Mouse (Mus musculus) MEL (cell line): ENCODE measurements around the gene Hdx. TPM values are rescaled to one million over a fixed set of nuclear protein-coding genes. Genes with fewer than 3 reads are reported as not detected.

ENCODE experiments used
- DNase-seq: peaks from one replicate; pipeline ENCODE4 v3.0.0; 2011; ENCODE audit warnings: low read depth, low spot score
- H3K27ac ChIP-seq: 2 replicates; pipeline ENCODE4 v1.5.1; 2012; ENCODE audit warnings: low read depth, mild to moderate bottlenecking, control low read depth, low read length, moderate library complexity; ENCODE audit not compliant: control insufficient read depth
- H3K27me3 ChIP-seq, 2 experiments: fragments of 150-350 bp in 1 of 2; sonication (generic) in 1 of 2; 2 replicates each; pipeline ENCODE4 v1.6.1; 2012; ENCODE audit warnings: low read length in 2 of 2, mild to moderate bottlenecking in 2 of 2, improper control_type of control experiment in 1 of 2, moderate library complexity in 1 of 2; ENCODE audit not compliant: insufficient read depth in 2 of 2, control insufficient read depth in 1 of 2
- H3K36me3 ChIP-seq, 2 experiments: 2 replicates each; pipeline ENCODE4 v1.6.1; 2012 to 2014; ENCODE audit warnings: low read length in 2 of 2, improper control_type of control experiment in 1 of 2, inconsistent platforms in 1 of 2, mild to moderate bottlenecking in 1 of 2; ENCODE audit not compliant: insufficient read depth in 2 of 2, control insufficient read depth in 1 of 2
- H3K4me1 ChIP-seq, 2 experiments: fragments of 150-350 bp in 1 of 2; sonication (generic) in 1 of 2; 2 replicates each; pipeline ENCODE4 v1.6.1; 2012; ENCODE audit warnings: low read length in 2 of 2, improper control_type of control experiment in 1 of 2, mild to moderate bottlenecking in 1 of 2; ENCODE audit not compliant: insufficient read depth in 2 of 2, control insufficient read depth in 1 of 2
- H3K4me3 ChIP-seq, 2 experiments: fragments of 150-350 bp in 1 of 2; sonication (generic) in 1 of 2; 2 replicates each; pipeline ENCODE4 v1.5.1; 2012; ENCODE audit warnings: low read depth in 2 of 2, low read length in 2 of 2, mild to moderate bottlenecking in 2 of 2, moderate library complexity in 2 of 2, control low read depth in 1 of 2, improper control_type of control experiment in 1 of 2; ENCODE audit not compliant: control insufficient read depth in 1 of 2, insufficient read depth in 1 of 2
- H3K79me2 ChIP-seq: 2 replicates; pipeline ENCODE4 v1.6.1; 2012; ENCODE audit warnings: mild to moderate bottlenecking, low read length, moderate library complexity; ENCODE audit not compliant: control insufficient read depth, poor library complexity, insufficient read depth
- H3K9ac ChIP-seq: 2 replicates; pipeline ENCODE4 v1.6.1; 2012; ENCODE audit warnings: low read depth, mild to moderate bottlenecking, control low read depth, low read length, moderate library complexity; ENCODE audit not compliant: control insufficient read depth, poor library complexity, severe bottlenecking
- H3K9me3 ChIP-seq: fragments of 150-350 bp; sonication (generic); replicated peaks from 2 replicates; pipeline ENCODE4 v1.6.1; 2012; ENCODE audit warnings: mild to moderate bottlenecking, low read length, improper control_type of control experiment, moderate library complexity; ENCODE audit not compliant: insufficient read depth
- CTCF ChIP-seq, 3 experiments: IDR thresholded peaks in 2 of 3; conservative IDR thresholded peaks in 1 of 3; 2 replicates each; pipeline ENCODE4 v1.5.1; 2011 to 2012; ENCODE audit warnings: low read length in 3 of 3, low read depth in 2 of 3, mild to moderate bottlenecking in 2 of 3, improper control_type of control experiment in 1 of 3, inconsistent platforms in 1 of 3, mixed read lengths in 1 of 3, moderate library complexity in 1 of 3; ENCODE audit not compliant: control insufficient read depth in 1 of 3, insufficient read depth in 1 of 3, poor library complexity in 1 of 3, severe bottlenecking in 1 of 3
- E2F4 ChIP-seq: IDR thresholded peaks from 2 replicates; pipeline ENCODE4 v1.6.1; 2011; ENCODE audit warnings: low read depth, low read length, improper control_type of control experiment, borderline replicate concordance
- ELF1 ChIP-seq: IDR thresholded peaks from 2 replicates; pipeline ENCODE4 v1.6.1; 2014; ENCODE audit warnings: low read depth, mild to moderate bottlenecking, inconsistent platforms, low read length, improper control_type of control experiment, moderate library complexity
- ETS1 ChIP-seq: IDR thresholded peaks from 2 replicates; pipeline ENCODE4 v1.6.1; 2012; ENCODE audit warnings: low read depth, mild to moderate bottlenecking, inconsistent platforms, low read length, improper control_type of control experiment, moderate library complexity
- GATA1 ChIP-seq: IDR thresholded peaks from 2 replicates; pipeline ENCODE4 v1.6.1; 2011; ENCODE audit warnings: low read depth, low read length, improper control_type of control experiment
- HCFC1 ChIP-seq: IDR thresholded peaks from 2 replicates; pipeline ENCODE4 v1.6.1; 2012; ENCODE audit warnings: low read depth, mild to moderate bottlenecking, inconsistent platforms, low read length, improper control_type of control experiment, moderate library complexity
- JUND ChIP-seq: IDR thresholded peaks from 2 replicates; pipeline ENCODE4 v1.6.1; 2011; ENCODE audit warnings: low read depth, mild to moderate bottlenecking, improper control_type of control experiment, low read length
- MAZ ChIP-seq: IDR thresholded peaks from 2 replicates; pipeline ENCODE4 v1.6.1; 2012; ENCODE audit warnings: low read depth, mild to moderate bottlenecking, inconsistent platforms, low read length, improper control_type of control experiment
- MEF2A ChIP-seq: IDR thresholded peaks from 2 replicates; pipeline ENCODE4 v1.6.1; 2014; ENCODE audit warnings: low read depth, mild to moderate bottlenecking, inconsistent platforms, low read length, improper control_type of control experiment; ENCODE audit not compliant: poor library complexity, insufficient replicate concordance, severe bottlenecking; ENCODE audit errors: extremely low read depth
- MXI1 ChIP-seq: IDR thresholded peaks from 2 replicates; pipeline ENCODE4 v1.6.1; 2011; ENCODE audit warnings: mild to moderate bottlenecking, low read depth, low read length, improper control_type of control experiment
- MYB ChIP-seq: IDR thresholded peaks from 2 replicates; pipeline ENCODE4 v1.6.1; 2011; ENCODE audit warnings: mild to moderate bottlenecking, low read depth, low read length, improper control_type of control experiment
- MYC ChIP-seq: IDR thresholded peaks from 2 replicates; pipeline ENCODE4 v1.6.1; 2011; ENCODE audit warnings: low read depth, mild to moderate bottlenecking, low read length, improper control_type of control experiment, moderate library complexity
- POLR2AphosphoS2 ChIP-seq: IDR thresholded peaks from 2 replicates; pipeline ENCODE4 v1.6.1; 2011; ENCODE audit warnings: low read length, improper control_type of control experiment
- RAD21 ChIP-seq: IDR thresholded peaks from 2 replicates; pipeline ENCODE4 v1.6.1; 2011; ENCODE audit warnings: mild to moderate bottlenecking, low read depth, low read length, improper control_type of control experiment
- SIN3A ChIP-seq: IDR thresholded peaks from 2 replicates; pipeline ENCODE4 v1.6.1; 2012; ENCODE audit warnings: low read length, improper control_type of control experiment, inconsistent platforms
- SMC3 ChIP-seq: IDR thresholded peaks from 2 replicates; pipeline ENCODE4 v1.6.1; 2011; ENCODE audit warnings: low read depth, low read length, improper control_type of control experiment
- TBP ChIP-seq: IDR thresholded peaks from 2 replicates; pipeline ENCODE4 v1.8.0; 2011; ENCODE audit warnings: low read depth, low read length, improper control_type of control experiment
- USF1 ChIP-seq: IDR thresholded peaks from 2 replicates; pipeline ENCODE4 v1.6.1; 2014; ENCODE audit warnings: low read depth, mild to moderate bottlenecking, inconsistent platforms, low read length, improper control_type of control experiment, moderate library complexity
- USF2 ChIP-seq, 2 experiments: IDR thresholded peaks; 2 replicates each; pipeline ENCODE4 v1.6.1; 2011 to 2012; ENCODE audit warnings: improper control_type of control experiment in 2 of 2, low read length in 2 of 2, borderline replicate concordance in 1 of 2, inconsistent platforms in 1 of 2, low read depth in 1 of 2, mild to moderate bottlenecking in 1 of 2; ENCODE audit not compliant: insufficient read depth in 1 of 2
- ZC3H11A ChIP-seq: IDR thresholded peaks from 2 replicates; pipeline ENCODE4 v1.6.1; 2012; ENCODE audit warnings: low read depth, mild to moderate bottlenecking, inconsistent platforms, low read length, improper control_type of control experiment
- ZMIZ1 ChIP-seq: IDR thresholded peaks from 2 replicates; pipeline ENCODE4 v1.6.1; 2012; ENCODE audit warnings: low read depth, mild to moderate bottlenecking, inconsistent platforms, low read length, improper control_type of control experiment, moderate library complexity
- ZNF384 ChIP-seq: IDR thresholded peaks from 2 replicates; pipeline ENCODE4 v1.6.1; 2012; ENCODE audit warnings: low read depth, mild to moderate bottlenecking, inconsistent platforms, low read length, improper control_type of control experiment
- polyA plus RNA-seq, 2 experiments: library from polyadenylated mRNA; stranded (reverse) in 1 of 2; unstranded in 1 of 2; fragments of >175 nt in 1 of 2; fragments of >200 nt in 1 of 2; gene quantifications; 2 replicates each; pipeline versions ENCODE4 v1.2.1 to v1.2.4; 2012; ENCODE audit warnings: low replicate concordance in 2 of 2, low read depth in 1 of 2; ENCODE audit not compliant: insufficient read length in 2 of 2, insufficient read depth in 1 of 2, missing spikeins in 1 of 2
- total RNA-seq: library from RNA; depleted of rRNA; stranded (reverse); fragments of 300-350 nt; gene quantifications from 2 replicates; pipeline ENCODE4 v1.2.3, GENCODE M21; 2012

Gene Hdx
- total and polyA plus RNA-seq, 3 experiments: not detected

DNA sequence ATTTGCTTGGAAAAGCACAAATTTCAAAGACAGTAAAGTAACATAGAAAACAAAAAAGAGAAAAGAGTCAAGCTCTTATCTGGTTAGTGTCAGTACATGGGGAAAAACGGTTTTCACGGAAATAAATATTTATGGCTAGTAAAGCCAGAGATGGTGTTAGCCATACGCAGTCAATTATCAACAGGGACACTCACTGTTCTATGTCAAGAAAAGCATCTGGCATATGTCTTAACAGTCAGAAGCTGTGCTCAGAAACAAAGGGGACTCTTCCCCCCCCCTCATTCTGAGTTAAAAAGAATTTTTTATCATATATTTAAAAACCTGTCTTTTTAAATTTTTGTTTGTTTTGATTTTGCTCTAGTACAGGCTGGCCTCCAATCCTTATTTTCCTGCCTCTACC lies 25.2 kb downstream of the Hdx start (continued):
- TF ChIP-seq MYB (no peak), ZMIZ1 (no peak), ETS1 (no peak), HCFC1 (no peak)
- TF ChIP-seq, all 39 proteins: peak for 0

DNA sequence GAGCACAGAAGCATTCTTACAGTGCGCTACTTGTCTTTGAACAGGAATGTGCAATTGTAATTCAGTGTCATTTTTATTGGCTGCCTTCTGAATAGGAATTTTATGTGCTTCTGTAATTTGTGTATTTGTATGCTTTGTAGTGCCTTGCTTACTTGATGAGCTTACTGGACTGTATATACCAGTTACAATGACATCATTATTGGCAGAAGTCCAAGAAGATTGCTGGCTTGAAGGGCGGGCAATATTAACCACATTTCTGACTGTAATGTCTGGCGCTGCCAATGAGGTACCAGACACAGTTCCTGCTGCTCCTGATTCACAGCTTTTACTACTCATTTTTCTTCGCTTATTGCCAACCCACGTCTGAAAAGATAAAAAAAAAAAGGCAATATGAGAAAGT lies 36.5 kb downstream of the Hdx start:
- H3K9me3 ChIP-seq: no peaks in the 10 kb centered on the region
- H3K4me1 ChIP-seq: peaks cover 2 to 3% of the 10 kb centered on the region in 2 experiments; a peak in 2 of 4 replicates
- no peak overlapping the region for H3K27ac ChIP-seq
- no peaks in the 10 kb centered on the region for H3K79me2 ChIP-seq
- H3K9ac ChIP-seq: no peak overlapping the region
- H3K4me3 ChIP-seq: peak overlapping the region; percentile 6 to 18; a peak in 1 of 4 replicates
- peaks cover 0 to 7% of the 10 kb centered on the region in 2 experiments; a peak in 2 of 4 replicates for H3K36me3 ChIP-seq
- no peaks in the 10 kb centered on the region for H3K27me3 ChIP-seq
- peak; percentile 89 for DNase-seq
- TF ChIP-seq ETS1: peak; percentile 85
- no peak for TF ChIP-seq POLR2AphosphoS2
- 0 out of 2 replicates have a peak, but pooled peaks have one; percentile 20 for TF ChIP-seq GATA1
- TF ChIP-seq ZNF384: peak; percentile 69; the same call in 1 of the 2 replicates
- 0 out of 2 replicates have a peak, but pooled peaks have one; percentile 46 for TF ChIP-seq JUND

DNA sequence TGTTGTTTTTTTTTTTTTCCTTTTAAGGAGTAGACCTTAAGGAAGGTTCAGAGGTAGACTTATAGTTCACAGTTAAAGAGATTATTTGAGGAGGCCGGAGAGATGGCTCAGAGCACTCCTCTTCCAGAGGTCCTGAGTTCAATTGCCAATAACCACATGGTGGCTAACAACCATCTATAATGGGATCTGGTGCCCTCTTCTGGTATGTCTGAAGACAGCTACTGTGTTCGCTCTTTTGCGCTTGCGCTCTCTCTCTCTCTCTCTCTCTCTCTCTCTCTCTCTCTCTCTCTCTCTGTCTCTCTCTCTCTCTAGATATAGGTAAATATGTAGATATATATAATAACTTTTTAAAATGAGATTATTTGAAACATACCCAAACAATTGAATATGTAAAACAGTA lies 38.2 kb downstream of the Hdx start:
- Histone ChIP-seq H3K4me1 (peaks cover 2 to 3% of the 10 kb centered on the region in 2 experiments; a peak in 2 of 4 replicates), H3K9me3 (no peaks in the 10 kb centered on the region), H3K9ac (no peak overlapping the region), H3K27me3 (no peaks in the 10 kb centered on the region), H3K4me3 (no peak overlapping the region), H3K79me2 (no peaks in the 10 kb centered on the region), H3K27ac (no peak overlapping the region), H3K36me3 (peaks cover 0 to 7% of the 10 kb centered on the region in 2 experiments; a peak in 2 of 4 replicates)
- TF ChIP-seq ELF1: no peak
- no peak for TF ChIP-seq MXI1
- TF ChIP-seq ETS1: no peak
- TF ChIP-seq SMC3: peak; percentile 55
- TF ChIP-seq TBP: no peak
- TF ChIP-seq RAD21: peak; percentile 53
- TF ChIP-seq JUND: peak; percentile 93
- peak; percentile 55; the same call in 1 of the 2 replicates for TF ChIP-seq MYC
- peak; percentile 19 to 58 (median 52); a peak in 5 of 6 replicates for TF ChIP-seq CTCF (IDR thresholded peaks at IDR 0.05 in 2 of 3, conservative IDR thresholded peaks at IDR 0.05 in 1 of 3; ENCODE audit: control insufficient read depth in 1 of 3, insufficient read depth in 1 of 3, low read depth in 2 of 3, low read length in 3 of 3, poor library complexity in 1 of 3, severe bottlenecking in 1 of 3)
- no peak for TF ChIP-seq USF2 (IDR thresholded peaks at IDR 0.05; ENCODE audit: borderline replicate concordance in 1 of 2, insufficient read depth in 1 of 2, low read depth in 1 of 2, low read length in 2 of 2)
- TF ChIP-seq ZC3H11A: peak; percentile 41; the same call in 1 of the 2 replicates
- TF ChIP-seq E2F4: no peak
- no peak for TF ChIP-seq MEF2A
- TF ChIP-seq MYB: no peak
- no peak for TF ChIP-seq SIN3A
- TF ChIP-seq USF1: no peak
- TF ChIP-seq MAZ: no peak
- peak; percentile 38 for DNase-seq
